Comparison of ENCODE assay signal across 16 mouse cellular contexts in genomic region chr11:19747097-19747972, GRCm38 (mm10).
A peak's percentile ranks its signal among the peaks of the same experiment; 100 is the strongest.
DNase-seq lines count a peak whose midpoint lies in the region; ATAC-seq lines count a peak whose summit lies in the region.
"Had no signal": no experiment of that assay in that cellular context is flagged by ENCODE, and none has a peak within 500 bp of the region (broad histone marks: within the 10 kb centered on the region; RNA-seq: fewer than 3 reads in every experiment).

No protein-coding gene starts in this region.

- WGBS in kidney, embryonic 16.5 days = 27% methylated on average over 11 of the region's 11 CpGs
- 54% methylated on average over 11 of the region's 11 CpGs for WGBS in forebrain, embryonic 15.5 days

- no peaks in the 10 kb centered on the region for H3K36me3 ChIP-seq in kidney, embryonic 16.5 days (ENCODE audit: insufficient read depth, low read length)
- H3K36me3 ChIP-seq in forebrain, embryonic 15.5 days = no peaks in the 10 kb centered on the region
- H3K36me3 ChIP-seq: limb, embryonic 12.5 days; liver, embryonic 13.5 days; stomach, embryonic 15.5 days had no signal

- peaks cover 20% of the 10 kb centered on the region for H3K4me1 ChIP-seq in kidney, embryonic 16.5 days (ENCODE audit: insufficient read depth, low read length)
- H3K4me1 ChIP-seq in forebrain, embryonic 15.5 days = no peaks in the 10 kb centered on the region
- H3K4me1 ChIP-seq: liver, embryonic 13.5 days had no signal

- H3K4me3 ChIP-seq in kidney, embryonic 16.5 days (ENCODE audit: low read length) = no peak overlapping the region
- H3K4me3 ChIP-seq in forebrain, embryonic 15.5 days = no peak overlapping the region
- H3K4me3 ChIP-seq: limb, embryonic 12.5 days; liver, embryonic 13.5 days; stomach, embryonic 15.5 days had no signal

- ATAC-seq in kidney, embryonic 16.5 days (ENCODE audit: low FRiP score, low TSS enrichment) = peak; percentile 82
- no peak for ATAC-seq in forebrain, embryonic 15.5 days (replicated peaks)
- ATAC-seq: forebrain, embryonic 14.5 days; midbrain, embryonic 16.5 days had no signal

- H3K9me3 ChIP-seq in kidney, embryonic 16.5 days (ENCODE audit: low read length) = no peaks in the 10 kb centered on the region
- no peaks in the 10 kb centered on the region for H3K9me3 ChIP-seq in forebrain, embryonic 15.5 days
- H3K9me3 ChIP-seq: liver, embryonic 13.5 days; stomach, embryonic 15.5 days had no signal

- H3K27me3 ChIP-seq in kidney, embryonic 16.5 days (ENCODE audit: insufficient read depth, low read length) = no peaks in the 10 kb centered on the region
- H3K27me3 ChIP-seq in forebrain, embryonic 15.5 days = no peaks in the 10 kb centered on the region
- H3K27me3 ChIP-seq: liver, embryonic 13.5 days; stomach, embryonic 15.5 days had no signal

- no peak for DNase-seq in kidney, postnatal 14 days
- peak; percentile 82 for DNase-seq in R1 (ENCODE audit: low read depth, low spot score)
- peak; percentile 47 for DNase-seq in embryo, embryonic 9.5 days (ENCODE audit: extremely low spot score)
- peak; percentile 16 for DNase-seq in retina, embryonic 14.5 days (ENCODE audit: low spot score)
- DNase-seq in neural tube, embryonic 10.5 days (ENCODE audit: extremely low spot score, low spot score) = no peak
- DNase-seq: adrenal gland, postnatal 14 days; cerebellum, adult 8-10 months; kidney, postnatal 36 days; liver, embryonic 13.5 days; spleen, adult 18-20 months had no signal

- H3K9ac ChIP-seq in kidney, embryonic 16.5 days (replicated peaks; ENCODE audit: low read length) = no peak overlapping the region
- H3K9ac ChIP-seq in forebrain, embryonic 15.5 days (replicated peaks) = no peak overlapping the region
- H3K9ac ChIP-seq: limb, embryonic 12.5 days; liver, embryonic 13.5 days; stomach, embryonic 15.5 days had no signal

- 0 out of 2 replicates have a peak overlapping the region, but pooled peaks have one; percentile 15 for H3K4me2 ChIP-seq in kidney, embryonic 16.5 days (replicated peaks; ENCODE audit: low read depth, low read length)
- H3K4me2 ChIP-seq in forebrain, embryonic 15.5 days (replicated peaks) = no peak overlapping the region
- H3K4me2 ChIP-seq: limb, embryonic 12.5 days; liver, embryonic 13.5 days; stomach, embryonic 15.5 days had no signal

- 0 out of 2 replicates have a peak overlapping the region, but pooled peaks have one; percentile 20 for H3K27ac ChIP-seq in kidney, embryonic 16.5 days (ENCODE audit: low read length)
- H3K27ac ChIP-seq in forebrain, embryonic 15.5 days (replicated peaks) = no peak overlapping the region
- H3K27ac ChIP-seq: limb, embryonic 12.5 days; liver, embryonic 13.5 days; stomach, embryonic 15.5 days had no signal

Comparison
In these comparisons a context has a peak if more than half of its experiments do, and no peak if none do; other contexts are left out.
1. DNase-seq: peak in R1 (single experiment), embryo, embryonic 9.5 days (single experiment) and retina, embryonic 14.5 days (single experiment); none in kidney, postnatal 14 days (single experiment) and neural tube, embryonic 10.5 days (single experiment).